Mouse (Mus musculus): ENCODE data around the gene Krt6b. TPM values are rescaled to one million over a fixed set of nuclear protein-coding genes. Genes with fewer than 3 reads are reported as not detected.
"Not testable (repeated sequence)": the region's sequence is repeated elsewhere in the genome, so short reads cannot be mapped to it uniquely, and the experiment has no call there.

Krt6b gene
- polyA plus RNA-seq, 1 experiment from 2014 or later, result not detected

DNA sequence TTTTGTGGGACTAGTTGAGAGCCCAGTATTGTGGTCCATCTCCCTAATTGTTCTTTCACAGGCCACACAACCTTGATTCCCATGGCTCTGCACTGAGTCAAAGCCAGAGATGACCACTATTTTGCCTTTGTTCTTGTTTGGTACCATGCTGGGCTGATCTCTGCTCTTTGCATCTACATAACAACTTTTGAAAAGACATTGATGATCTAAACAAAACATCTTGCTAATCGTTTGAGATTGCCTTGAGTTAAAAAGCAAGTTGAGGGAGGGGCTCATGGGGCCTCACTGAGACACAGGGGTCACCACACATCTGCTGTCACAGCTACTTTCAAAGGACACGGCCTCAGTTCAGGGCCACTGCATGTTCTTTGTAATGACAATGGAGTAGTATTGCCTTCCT, 22.3 kb upstream of the Krt6b start:
- no peak overlapping the region for H3K4me3 ChIP-seq (ENCODE audit: low read depth, low read length)
- no peaks in the 10 kb centered on the region for H3K9me3 ChIP-seq (ENCODE audit: control insufficient read depth, low read depth, low read length)
- no peaks in the 10 kb centered on the region for H3K4me1 ChIP-seq (ENCODE audit: control insufficient read depth, insufficient read depth, low read length)
- no peaks in the 10 kb centered on the region for H3K27me3 ChIP-seq (ENCODE audit: control insufficient read depth, insufficient read depth, low read length)
- H3K9ac ChIP-seq (replicated peaks; ENCODE audit: low read depth, low read length), result no peak overlapping the region
- ATAC-seq (ENCODE audit: insufficient number of reproducible peaks, insufficient read depth, low FRiP score, low read depth), result no peak
- no peaks in the 10 kb centered on the region for H3K36me3 ChIP-seq (ENCODE audit: control insufficient read depth, insufficient read depth, low read length)
- 34% methylated on average over 2 of the region's 2 CpGs for WGBS
- H3K4me2 ChIP-seq (replicated peaks; ENCODE audit: low read depth, low read length), result no peak overlapping the region
- H3K27ac ChIP-seq (ENCODE audit: low read length), result no peak overlapping the region

DNA sequence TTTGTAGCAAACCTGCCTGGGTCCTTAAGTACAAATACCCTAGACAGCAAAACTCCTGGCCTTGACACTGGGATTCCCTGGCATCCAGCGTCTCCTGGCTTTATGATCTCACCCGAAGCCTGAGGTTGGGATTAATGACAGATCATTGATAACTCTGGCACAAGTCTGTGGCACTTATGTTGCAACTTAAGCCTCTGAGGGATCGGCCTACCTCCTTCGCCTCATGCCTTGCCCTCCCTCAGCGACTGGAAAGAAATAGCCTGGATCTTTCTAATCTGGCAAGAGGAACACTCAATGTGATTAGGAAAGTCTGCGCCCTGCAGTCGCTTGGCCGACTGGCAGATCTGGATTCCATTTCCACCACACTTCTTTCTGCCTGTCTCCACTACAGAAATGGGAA, 19.8 kb upstream of the Krt6b start:
- WGBS, result 83% methylated on average over 8 of the region's 8 CpGs
- Histone ChIP-seq H3K4me3 (ENCODE audit: low read depth, low read length) (no peak overlapping the region), H3K9ac (replicated peaks; ENCODE audit: low read depth, low read length) (no peak overlapping the region), H3K4me1 (ENCODE audit: control insufficient read depth, insufficient read depth, low read length) (no peaks in the 10 kb centered on the region), H3K27me3 (ENCODE audit: control insufficient read depth, insufficient read depth, low read length) (no peaks in the 10 kb centered on the region), H3K9me3 (ENCODE audit: control insufficient read depth, low read depth, low read length) (no peaks in the 10 kb centered on the region), H3K4me2 (replicated peaks; ENCODE audit: low read depth, low read length) (no peak overlapping the region), H3K36me3 (ENCODE audit: control insufficient read depth, insufficient read depth, low read length) (no peaks in the 10 kb centered on the region), H3K27ac (ENCODE audit: low read length) (no peak overlapping the region)
- ATAC-seq (ENCODE audit: insufficient number of reproducible peaks, insufficient read depth, low FRiP score, low read depth), result no peak

DNA sequence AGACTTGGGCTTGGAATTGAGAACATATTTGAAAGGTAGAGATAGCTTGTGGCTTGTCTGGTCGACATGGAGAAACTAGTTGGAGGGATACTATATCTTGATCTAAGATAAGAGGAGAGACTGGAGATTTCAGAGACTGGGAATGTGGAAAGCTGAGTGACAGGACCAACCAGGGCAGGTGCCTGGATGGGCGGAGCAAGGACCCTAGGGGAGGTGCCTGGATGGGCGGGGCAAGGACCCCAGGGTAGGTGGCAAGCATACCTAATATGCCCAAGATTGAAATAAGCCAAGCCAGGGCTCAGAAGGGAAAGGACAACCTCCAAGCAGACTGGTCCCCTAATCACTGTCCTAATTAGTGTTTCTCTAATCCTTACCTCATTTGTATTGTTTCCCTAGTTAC, 19.1 kb upstream of the Krt6b start:
- ATAC-seq (ENCODE audit: insufficient number of reproducible peaks, insufficient read depth, low FRiP score, low read depth), result no peak
- no peak overlapping the region for H3K4me3 ChIP-seq (ENCODE audit: low read depth, low read length)
- no peaks in the 10 kb centered on the region for H3K9me3 ChIP-seq (ENCODE audit: control insufficient read depth, low read depth, low read length)
- H3K9ac ChIP-seq (replicated peaks; ENCODE audit: low read depth, low read length), result no peak overlapping the region
- H3K4me1 ChIP-seq (ENCODE audit: control insufficient read depth, insufficient read depth, low read length), result no peaks in the 10 kb centered on the region
- H3K36me3 ChIP-seq (ENCODE audit: control insufficient read depth, insufficient read depth, low read length), result no peaks in the 10 kb centered on the region
- H3K27me3 ChIP-seq (ENCODE audit: control insufficient read depth, insufficient read depth, low read length), result no peaks in the 10 kb centered on the region
- H3K4me2 ChIP-seq (replicated peaks; ENCODE audit: low read depth, low read length), result no peak overlapping the region
- no peak overlapping the region for H3K27ac ChIP-seq (ENCODE audit: low read length)
- WGBS, result 52% methylated on average over 3 of the region's 3 CpGs

DNA sequence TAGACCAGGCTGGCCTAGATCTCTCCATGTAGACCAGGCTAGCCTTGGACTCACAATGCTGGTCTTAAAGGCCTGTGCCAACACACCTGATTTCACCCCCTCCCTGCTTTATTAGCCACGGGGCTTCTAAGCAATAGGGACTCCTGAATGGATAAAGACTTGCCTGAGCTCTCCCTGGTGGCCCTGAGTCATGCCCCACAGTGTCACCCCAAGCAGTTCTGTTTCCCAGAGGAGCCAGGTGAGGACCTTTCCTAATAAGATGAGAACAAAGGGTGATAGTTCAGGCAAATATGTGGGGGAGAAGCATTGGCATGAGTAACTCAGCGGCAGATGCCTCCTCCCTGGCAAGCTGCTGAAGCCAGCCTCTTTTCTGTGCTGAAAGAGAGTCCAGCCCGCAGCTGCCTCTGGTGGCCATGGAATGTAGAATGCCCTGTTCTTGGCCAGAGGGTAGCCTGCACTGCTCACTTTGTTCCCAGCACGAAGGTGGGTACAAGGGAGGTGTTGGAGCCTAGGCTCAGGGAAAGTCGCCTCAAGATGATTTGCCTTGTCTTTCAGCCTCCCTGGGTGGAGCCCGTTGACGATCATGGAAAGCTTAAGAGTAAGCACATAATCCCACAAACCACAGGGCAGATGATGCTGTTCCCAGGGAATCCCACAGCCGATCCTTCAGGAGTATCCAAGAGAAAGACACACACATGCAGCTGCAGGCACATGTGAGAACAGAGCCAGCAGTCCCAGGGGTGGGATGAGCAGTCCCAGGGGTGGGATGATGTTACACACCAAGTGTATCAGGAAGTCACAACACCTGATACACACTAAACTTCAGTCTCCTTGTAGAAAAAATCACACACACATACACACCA, 17.5 kb upstream of the Krt6b start:
- H3K9me3 ChIP-seq (ENCODE audit: control insufficient read depth, low read depth, low read length), result no peaks in the 10 kb centered on the region
- no peak overlapping the region for H3K4me2 ChIP-seq (replicated peaks; ENCODE audit: low read depth, low read length)
- no peak overlapping the region for H3K27ac ChIP-seq (ENCODE audit: low read length)
- H3K4me3 ChIP-seq (ENCODE audit: low read depth, low read length), result no peak overlapping the region
- no peaks in the 10 kb centered on the region for H3K36me3 ChIP-seq (ENCODE audit: control insufficient read depth, insufficient read depth, low read length)
- no peak for ATAC-seq (ENCODE audit: insufficient number of reproducible peaks, insufficient read depth, low FRiP score, low read depth)
- 69% methylated on average over 8 of the region's 8 CpGs for WGBS
- no peaks in the 10 kb centered on the region for H3K4me1 ChIP-seq (ENCODE audit: control insufficient read depth, insufficient read depth, low read length)
- no peaks in the 10 kb centered on the region for H3K27me3 ChIP-seq (ENCODE audit: control insufficient read depth, insufficient read depth, low read length)
- H3K9ac ChIP-seq (replicated peaks; ENCODE audit: low read depth, low read length), result no peak overlapping the region

DNA sequence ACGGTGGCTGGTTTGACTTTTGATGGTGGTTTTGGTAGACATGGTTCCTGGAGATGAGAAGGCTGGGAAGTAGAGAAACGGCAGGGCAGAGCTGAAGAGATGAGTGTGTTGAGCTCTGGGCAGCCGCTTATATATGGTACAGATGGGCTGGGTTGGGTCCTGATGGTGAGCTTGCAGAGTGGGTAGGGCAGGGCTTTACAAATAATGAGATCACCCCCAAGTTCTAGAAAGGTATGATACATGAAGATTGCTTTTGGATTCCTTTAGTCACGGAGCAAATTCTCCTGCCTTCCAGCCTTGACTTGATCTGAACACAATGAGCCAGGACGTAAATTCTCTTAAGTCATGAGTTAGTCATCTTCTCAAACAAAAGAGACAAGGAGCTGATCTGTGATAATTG, 14.1 kb upstream of the Krt6b start, which contains the start of gene Krt6a:
Krt6a (minus strand) TSS at position 101 of the 400 bp plus-strand sequence.
- no peak within 1 kb of the TSS for H3K4me2 ChIP-seq (replicated peaks; ENCODE audit: low read depth, low read length)
- no peaks in the 10 kb centered on the region for H3K4me1 ChIP-seq (ENCODE audit: control insufficient read depth, insufficient read depth, low read length)
- no peak for ATAC-seq (ENCODE audit: insufficient number of reproducible peaks, insufficient read depth, low FRiP score, low read depth)
- H3K9me3 ChIP-seq (ENCODE audit: control insufficient read depth, low read depth, low read length), result no peaks in the 10 kb centered on the region
- no peak within 1 kb of the TSS for H3K27ac ChIP-seq (ENCODE audit: low read length)
- no peaks in the 10 kb centered on the region for H3K27me3 ChIP-seq (ENCODE audit: control insufficient read depth, insufficient read depth, low read length)
- WGBS, result 79% methylated on average over 5 of the region's 5 CpGs
- no peaks in the 10 kb centered on the region for H3K36me3 ChIP-seq (ENCODE audit: control insufficient read depth, insufficient read depth, low read length)
- no peak within 1 kb of the TSS for H3K4me3 ChIP-seq (ENCODE audit: low read depth, low read length)
- H3K9ac ChIP-seq (replicated peaks; ENCODE audit: low read depth, low read length), result no peak within 1 kb of the TSS

DNA sequence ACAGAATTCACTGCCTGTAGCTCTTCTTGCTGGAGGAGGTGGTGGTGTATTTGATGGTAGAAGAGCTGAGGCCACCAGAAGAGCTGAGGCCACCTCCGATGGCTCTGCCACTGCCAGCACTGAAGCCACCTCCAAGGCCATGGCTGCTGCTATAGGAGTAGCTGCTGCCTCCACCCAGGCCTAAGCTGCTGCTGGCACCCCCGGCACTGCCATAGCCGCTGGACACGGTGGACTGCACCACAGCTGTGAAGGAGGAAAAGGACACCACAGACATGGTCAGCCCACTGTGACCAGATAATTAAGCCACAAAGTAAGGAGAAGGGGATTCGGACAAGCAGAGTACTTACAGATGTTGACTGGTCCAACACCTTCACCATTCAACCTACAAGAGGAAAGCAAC, 10.4 kb upstream of the Krt6b start:
- not testable (repeated sequence) for H3K36me3 ChIP-seq (ENCODE audit: control insufficient read depth, insufficient read depth, low read length); H3K9me3 ChIP-seq (ENCODE audit: control insufficient read depth, low read depth, low read length); H3K9ac ChIP-seq (replicated peaks; ENCODE audit: low read depth, low read length); H3K27ac ChIP-seq (ENCODE audit: low read length); H3K4me2 ChIP-seq (replicated peaks; ENCODE audit: low read depth, low read length); H3K4me3 ChIP-seq (ENCODE audit: low read depth, low read length); H3K27me3 ChIP-seq (ENCODE audit: control insufficient read depth, insufficient read depth, low read length); H3K4me1 ChIP-seq (ENCODE audit: control insufficient read depth, insufficient read depth, low read length); ATAC-seq (ENCODE audit: insufficient number of reproducible peaks, insufficient read depth, low FRiP score, low read depth)
- WGBS, result 87% methylated on average over 5 of the region's 5 CpGs

DNA sequence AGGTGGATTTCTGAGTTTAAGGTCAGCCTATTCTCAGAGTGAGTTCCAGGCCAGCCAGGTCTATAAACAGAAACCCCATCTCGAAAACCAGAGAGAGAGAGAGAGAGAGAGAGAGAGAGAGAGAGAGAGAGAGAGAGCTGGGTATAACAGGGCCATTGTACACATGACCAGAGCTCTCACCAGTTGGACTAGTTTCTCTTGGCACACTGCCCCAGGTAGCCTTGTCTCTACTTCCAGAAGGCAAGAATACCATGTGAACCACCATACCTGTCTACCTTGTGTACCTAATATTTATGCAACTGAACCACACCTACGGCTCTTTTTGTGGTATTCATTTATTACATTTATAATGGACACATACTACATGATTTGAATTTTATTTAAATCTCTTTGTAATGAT, 8.1 kb upstream of the Krt6b start:
- WGBS, result 71% methylated on average over 2 of the region's 2 CpGs
- H3K4me3 ChIP-seq (ENCODE audit: low read depth, low read length), result no peak overlapping the region
- H3K4me2 ChIP-seq (replicated peaks; ENCODE audit: low read depth, low read length), result no peak overlapping the region
- no peak overlapping the region for H3K9ac ChIP-seq (replicated peaks; ENCODE audit: low read depth, low read length)
- no peaks in the 10 kb centered on the region for H3K4me1 ChIP-seq (ENCODE audit: control insufficient read depth, insufficient read depth, low read length)
- H3K9me3 ChIP-seq (ENCODE audit: control insufficient read depth, low read depth, low read length), result no peaks in the 10 kb centered on the region
- no peak for ATAC-seq (ENCODE audit: insufficient number of reproducible peaks, insufficient read depth, low FRiP score, low read depth)
- H3K27me3 ChIP-seq (ENCODE audit: control insufficient read depth, insufficient read depth, low read length), result no peaks in the 10 kb centered on the region
- no peak overlapping the region for H3K27ac ChIP-seq (ENCODE audit: low read length)
- no peaks in the 10 kb centered on the region for H3K36me3 ChIP-seq (ENCODE audit: control insufficient read depth, insufficient read depth, low read length)

DNA sequence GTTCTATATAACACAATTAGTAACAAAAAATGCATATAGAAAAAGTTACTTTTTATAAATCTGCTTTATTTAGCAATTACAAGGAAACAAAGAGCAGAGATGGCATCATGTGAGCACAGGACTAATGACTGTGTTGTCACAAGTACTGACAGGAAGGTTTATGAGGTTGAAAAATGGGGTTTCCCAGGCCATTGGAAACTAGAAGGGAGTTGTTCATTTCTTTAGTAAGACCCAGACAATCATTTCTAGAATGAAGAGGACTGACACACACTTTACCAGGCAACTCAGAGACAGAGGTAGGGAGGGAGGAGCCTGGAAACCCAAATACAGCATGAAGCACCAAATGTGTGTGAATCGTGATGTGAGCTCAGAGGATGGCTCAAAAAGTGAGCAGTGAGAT, 4.1 kb downstream of the Krt6b start:
- H3K27ac ChIP-seq (ENCODE audit: low read length), result no peak overlapping the region
- H3K9ac ChIP-seq (replicated peaks; ENCODE audit: low read depth, low read length), result no peak overlapping the region
- no peaks in the 10 kb centered on the region for H3K36me3 ChIP-seq (ENCODE audit: control insufficient read depth, insufficient read depth, low read length)
- H3K4me1 ChIP-seq (ENCODE audit: control insufficient read depth, insufficient read depth, low read length), result no peaks in the 10 kb centered on the region
- no peak overlapping the region for H3K4me3 ChIP-seq (ENCODE audit: low read depth, low read length)
- ATAC-seq (ENCODE audit: insufficient number of reproducible peaks, insufficient read depth, low FRiP score, low read depth), result no peak
- no peak overlapping the region for H3K4me2 ChIP-seq (replicated peaks; ENCODE audit: low read depth, low read length)
- H3K27me3 ChIP-seq (ENCODE audit: control insufficient read depth, insufficient read depth, low read length), result no peaks in the 10 kb centered on the region
- WGBS, result 67% methylated on average over 1 of the region's 1 CpGs
- no peaks in the 10 kb centered on the region for H3K9me3 ChIP-seq (ENCODE audit: control insufficient read depth, low read depth, low read length)

Data from stomach, embryonic 14.5 days (tissue).